Mouse (Mus musculus): ENCODE measurements around the gene Crybb1.

Gene Crybb1

DNA sequence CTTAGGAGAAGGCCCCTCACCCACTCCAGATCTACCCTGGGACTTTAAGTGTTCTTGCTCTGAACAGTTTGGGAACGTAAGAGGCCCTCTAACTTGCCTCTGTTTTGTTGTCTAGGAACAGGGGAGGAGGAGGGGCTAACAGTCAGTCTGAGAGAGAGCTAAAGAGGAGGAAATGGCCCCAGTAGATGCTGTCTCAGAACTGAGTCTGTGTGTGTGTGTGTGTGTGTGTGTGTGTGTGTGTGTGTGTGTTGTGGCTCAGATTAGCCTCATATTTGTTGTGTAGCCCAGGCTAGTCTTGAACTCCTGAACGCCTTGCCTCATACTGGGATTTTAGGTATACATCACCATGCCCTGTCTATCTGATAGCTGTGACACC is 31.0 kb downstream of the Crybb1 start:
- DNase-seq (ENCODE audit: low spot score in 2 of 2) = no peak

GRCm38 (mm10) chr5:112286984-112287641 is 31.5 kb downstream of the Crybb1 start:
- DNase-seq (ENCODE audit: low spot score in 2 of 2) = no peak

DNA sequence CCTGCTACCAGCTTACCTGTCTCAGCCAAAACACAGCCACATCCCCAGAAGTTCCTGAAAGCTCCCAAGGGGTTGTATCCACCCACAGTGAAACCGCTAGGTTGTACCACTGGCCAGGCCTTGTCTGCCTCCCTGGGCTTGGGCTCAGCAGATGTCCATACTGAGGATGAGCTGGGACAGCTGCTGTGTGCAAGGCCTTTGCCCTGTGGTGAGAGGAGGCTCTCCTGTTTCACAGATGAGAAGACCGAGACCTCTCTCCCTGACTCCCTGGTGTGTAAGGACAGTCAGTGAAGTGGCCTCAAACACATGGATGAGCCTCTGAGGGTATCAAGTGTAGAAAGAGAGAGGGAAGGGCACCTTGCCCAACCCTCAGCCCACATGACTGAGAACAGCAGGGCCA is 32.0 kb downstream of the Crybb1 start:
- no peak for DNase-seq (ENCODE audit: low spot score in 2 of 2)

GRCm38 (mm10) chr5:112288193-112289141 is 32.9 kb downstream of the Crybb1 start:
- DNase-seq (ENCODE audit: low spot score in 2 of 2) = no peak

DNA sequence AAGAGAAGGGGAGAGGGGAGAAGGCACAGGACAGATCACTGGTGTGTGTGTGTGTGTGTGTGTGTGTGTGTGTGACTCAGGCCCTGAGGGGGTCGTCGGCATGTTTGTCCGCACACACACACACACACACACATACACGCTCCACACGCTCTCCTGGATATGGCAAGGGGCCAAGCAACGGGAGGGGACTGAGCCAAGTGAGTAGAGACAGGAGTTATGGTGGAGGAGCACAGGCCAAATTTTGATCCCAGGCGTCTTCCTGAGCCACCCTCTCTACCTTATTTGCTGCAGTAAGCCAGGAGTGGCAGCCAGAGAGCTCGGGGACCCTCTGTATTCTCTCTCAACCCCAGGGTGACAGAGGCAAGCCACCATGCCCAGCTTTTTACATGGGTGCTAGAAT is 33.6 kb downstream of the Crybb1 start:
- no peak for DNase-seq (ENCODE audit: low spot score in 2 of 2)

- DNase-seq (ENCODE audit: low spot score in 2 of 2) = no peak
Measured at GRCm38 (mm10) chr5:112289819-112290535, 34.4 kb downstream of the Crybb1 start.

- no peak for DNase-seq (ENCODE audit: low spot score in 2 of 2)
Measured at GRCm38 (mm10) chr5:112290536-112290880, 34.9 kb downstream of the Crybb1 start.

- DNase-seq (ENCODE audit: low spot score in 2 of 2) = no peak
Measured at GRCm38 (mm10) chr5:112291866-112292265, 36.3 kb downstream of the Crybb1 start.

DNA sequence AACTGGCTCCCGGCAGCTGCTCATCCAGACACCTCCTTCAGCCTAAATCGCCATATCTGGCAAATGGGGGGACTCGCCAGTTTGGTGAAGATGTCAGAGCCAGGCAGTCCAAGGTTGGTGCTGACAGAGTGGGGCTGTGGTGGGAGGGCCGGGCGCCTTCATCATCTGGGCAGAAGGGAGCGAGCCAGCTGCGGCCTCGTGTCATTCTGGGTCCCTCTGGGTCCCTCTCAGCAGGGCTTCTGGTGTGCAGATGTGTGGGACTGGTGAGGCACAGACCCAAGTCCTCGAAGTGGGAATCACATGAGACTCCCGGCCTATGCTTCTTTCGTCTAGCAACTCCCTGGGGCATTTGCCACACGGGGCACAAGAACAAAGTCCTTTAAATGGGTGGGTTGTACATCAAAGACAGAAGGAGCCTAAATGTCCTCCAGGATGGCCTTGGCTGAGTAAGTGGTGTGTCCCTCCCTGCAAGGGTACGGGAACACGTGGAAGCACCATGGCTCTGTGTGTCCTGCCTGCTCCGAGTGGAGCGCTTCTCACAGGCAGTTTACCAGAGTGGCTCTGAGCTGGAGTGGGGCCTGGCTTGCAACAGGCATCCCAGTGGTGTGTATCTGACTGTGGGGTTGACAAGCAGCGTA is 36.8 kb downstream of the Crybb1 start:
- DNase-seq (ENCODE audit: low spot score in 2 of 2) = no peak

DNA sequence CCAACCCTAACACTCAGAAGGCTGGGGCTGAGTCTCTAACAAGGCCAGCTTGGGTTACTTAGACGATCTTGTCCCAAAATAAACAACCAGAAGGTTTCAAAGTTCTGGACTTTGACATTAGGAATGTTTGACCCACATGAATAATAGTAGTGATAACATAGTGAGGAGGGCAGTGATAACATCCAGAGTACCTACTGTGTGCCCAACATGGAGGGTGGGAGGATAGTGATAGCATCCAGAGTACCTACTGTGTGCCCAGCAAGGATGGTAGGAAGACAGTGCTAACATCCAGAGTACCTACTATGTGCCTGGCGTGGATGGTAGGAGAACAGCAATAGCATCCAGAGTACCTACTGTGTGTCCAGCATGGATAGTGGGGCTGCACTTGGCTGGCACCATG is 38.2 kb downstream of the Crybb1 start:
- no peak for DNase-seq (ENCODE audit: low spot score in 2 of 2)

GRCm38 (mm10) chr5:112294696-112295095 is 39.1 kb downstream of the Crybb1 start:
- no peak for DNase-seq (ENCODE audit: low spot score in 2 of 2)

GRCm38 (mm10) chr5:112295162-112295561 is 39.5 kb downstream of the Crybb1 start:
- DNase-seq (ENCODE audit: low spot score in 2 of 2) = no peak

GRCm38 (mm10) chr5:112295564-112295963 is 39.9 kb downstream of the Crybb1 start:
- DNase-seq (ENCODE audit: low spot score in 2 of 2) = no peak

GRCm38 (mm10) chr5:112296404-112297181 is 41.0 kb downstream of the Crybb1 start:
- no peak for DNase-seq (ENCODE audit: low spot score in 2 of 2)

GRCm38 (mm10) chr5:112297257-112297656 is 41.6 kb downstream of the Crybb1 start:
- no peak for DNase-seq (ENCODE audit: low spot score in 2 of 2)

- no peak for DNase-seq (ENCODE audit: low spot score in 2 of 2)
Measured at GRCm38 (mm10) chr5:112298226-112298988, 42.8 kb downstream of the Crybb1 start.

GRCm38 (mm10) chr5:112299399-112299798 is 43.8 kb downstream of the Crybb1 start:
- no peak for DNase-seq (ENCODE audit: low spot score in 2 of 2)

DNA sequence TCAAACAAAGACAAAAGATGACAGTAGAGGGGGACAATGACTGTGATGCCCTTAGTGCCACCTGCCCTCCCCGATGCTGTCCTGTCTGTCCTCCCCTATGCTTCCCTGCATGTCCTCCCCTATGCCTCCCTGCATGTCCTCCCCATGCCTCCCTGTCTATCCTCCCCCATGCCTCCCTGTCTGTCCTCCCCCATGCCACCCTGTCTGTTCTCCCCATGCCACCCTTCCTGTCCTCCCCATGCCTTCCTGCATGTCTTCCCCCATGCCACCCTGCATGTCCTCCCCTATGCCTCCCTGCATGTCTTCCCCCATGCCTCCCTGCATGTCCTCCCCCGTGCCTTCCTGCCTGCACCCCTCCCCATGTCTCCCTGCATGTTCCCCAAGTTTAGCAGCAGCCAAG is 44.5 kb downstream of the Crybb1 start:
- no peak for DNase-seq (ENCODE audit: low spot score in 2 of 2)

- peak in 1 of 2 experiments; percentile 26 for DNase-seq (ENCODE audit: low spot score in 2 of 2)
Measured at GRCm38 (mm10) chr5:112300721-112301308, 45.2 kb downstream of the Crybb1 start.

- DNase-seq (ENCODE audit: low spot score in 2 of 2) = peak in 1 of 2 experiments; percentile 34
Measured at GRCm38 (mm10) chr5:112301694-112302093, 46.1 kb downstream of the Crybb1 start.

Data from right cerebral cortex, postnatal 36 days (tissue).